In genomic region chr16:52040937-52041336, GRCm38 (mm10) we compare ENCODE assay signal across 22 mouse cellular contexts.
"Had no signal": no experiment of that assay in that cellular context is flagged by ENCODE, and none has a peak within 500 bp of the region (broad histone marks: within the 10 kb centered on the region; RNA-seq: fewer than 3 reads in every experiment).

No protein-coding gene starts in this region.

- H3K4me3 ChIP-seq: layer of hippocampus, adult 2 months; limb, embryonic 10.5 days; limb, embryonic 13.5 days; liver, embryonic 12.5 days; liver, embryonic 15.5 days; lung, embryonic 15.5 days; megakaryocyte, embryonic 14.5 days; midbrain, embryonic 10.5 days; neural tube, embryonic 13.5 days; stomach, embryonic 15.5 days had no signal

- H3K4me1 ChIP-seq: lung, embryonic 15.5 days had no signal

- ATAC-seq: liver, embryonic 12.5 days had no signal

- H3K27me3 ChIP-seq: limb, embryonic 13.5 days; liver, embryonic 12.5 days; liver, embryonic 15.5 days; lung, embryonic 15.5 days; megakaryocyte, embryonic 14.5 days; neural tube, embryonic 13.5 days; stomach, embryonic 15.5 days had no signal

- H3K9me3 ChIP-seq: limb, embryonic 10.5 days; limb, embryonic 13.5 days; liver, embryonic 12.5 days; liver, embryonic 15.5 days; lung, embryonic 15.5 days; megakaryocyte, embryonic 14.5 days; midbrain, embryonic 10.5 days; neural tube, embryonic 13.5 days; stomach, embryonic 15.5 days had no signal

- DNase-seq: kidney, postnatal 25 days; layer of hippocampus, adult 9-11 months; liver; lung, adult 18-20 months; lung, postnatal 10 days; lung, postnatal 36 days; midbrain, embryonic 14.5 days; retina, postnatal 1 day; right cerebral cortex, postnatal 25 days; spleen, adult 18-20 months; thymus, postnatal 25 days had no signal

- H3K36me3 ChIP-seq: liver, embryonic 15.5 days; neural tube, embryonic 13.5 days; stomach, embryonic 15.5 days had no signal

- H3K4me2 ChIP-seq: limb, embryonic 13.5 days; liver, embryonic 12.5 days; liver, embryonic 15.5 days; lung, embryonic 15.5 days; neural tube, embryonic 13.5 days; stomach, embryonic 15.5 days had no signal

- H3K9ac ChIP-seq: limb, embryonic 13.5 days; liver, embryonic 12.5 days; liver, embryonic 15.5 days; lung, embryonic 15.5 days; neural tube, embryonic 13.5 days; stomach, embryonic 15.5 days had no signal

- H3K27ac ChIP-seq: kidney, postnatal 0 days; layer of hippocampus, adult 2 months; limb, embryonic 10.5 days; limb, embryonic 13.5 days; liver, embryonic 12.5 days; liver, embryonic 15.5 days; lung, embryonic 15.5 days; midbrain, embryonic 10.5 days; neural tube, embryonic 13.5 days; stomach, embryonic 15.5 days had no signal
